Mouse (Mus musculus) cerebellum, adult 2 months (tissue): ENCODE results near the gene Slk. TPM values are rescaled to one million over a fixed set of nuclear protein-coding genes. Genes with fewer than 3 reads are reported as not detected.

Experiments
- DNase-seq, 2 experiments: peaks; one replicate each; pipeline ENCODE4 v3.0.0; 2021
- H3K27ac ChIP-seq: fragments of 200-500 bp; 2 replicates; pipeline ENCODE4 v1.5.1; 2012; ENCODE audit warnings: low read length, control low read depth, inconsistent platforms; ENCODE audit not compliant: insufficient read depth
- H3K27me3 ChIP-seq: fragments of 200-500 bp; 2 replicates; pipeline ENCODE4 v1.6.1; 2012; ENCODE audit warnings: inconsistent platforms, mild to moderate bottlenecking, low read length, moderate library complexity; ENCODE audit not compliant: control insufficient read depth, insufficient read depth
- H3K4me1 ChIP-seq: fragments of 200-500 bp; 2 replicates; pipeline ENCODE4 v1.6.1; 2011; ENCODE audit warnings: low read length; ENCODE audit not compliant: control insufficient read depth, insufficient read depth
- H3K4me3 ChIP-seq: fragments of 200-500 bp; replicated peaks from 2 replicates; pipeline ENCODE3; 2011; ENCODE audit warnings: mild to moderate bottlenecking, low read depth, low read length, control low read depth; ENCODE audit not compliant: insufficient read depth
- CTCF ChIP-seq: fragments of 200-500 bp; IDR thresholded peaks from 2 replicates; pipeline ENCODE4 v1.5.1; 2011; ENCODE audit warnings: low read depth, mild to moderate bottlenecking, control low read depth, low read length, moderate library complexity, borderline replicate concordance; ENCODE audit not compliant: insufficient read depth
- POLR2A ChIP-seq: fragments of 200-500 bp; IDR thresholded peaks from 2 replicates; pipeline ENCODE4 v1.6.1; 2011; ENCODE audit warnings: low read length, control low read depth, borderline replicate concordance; ENCODE audit not compliant: insufficient read depth
- WGBS: fragments of 180-500 bp; shearing (Covaris S2); methylation state at CpG from one replicate; pipeline ENCODE4 v1.1.7; 2018; 5-methylcytosine and 5-hydroxymethylcytosine counted together
- polyA plus RNA-seq: library from polyadenylated mRNA; depleted of rRNA; stranded (reverse); fragments of >200 nt; gene quantifications from 2 replicates; pipeline ENCODE4 v1.2.3, GENCODE M21; 2012

Gene Slk
- polyA plus RNA-seq, 1 experiment = 33.8 TPM

DNA sequence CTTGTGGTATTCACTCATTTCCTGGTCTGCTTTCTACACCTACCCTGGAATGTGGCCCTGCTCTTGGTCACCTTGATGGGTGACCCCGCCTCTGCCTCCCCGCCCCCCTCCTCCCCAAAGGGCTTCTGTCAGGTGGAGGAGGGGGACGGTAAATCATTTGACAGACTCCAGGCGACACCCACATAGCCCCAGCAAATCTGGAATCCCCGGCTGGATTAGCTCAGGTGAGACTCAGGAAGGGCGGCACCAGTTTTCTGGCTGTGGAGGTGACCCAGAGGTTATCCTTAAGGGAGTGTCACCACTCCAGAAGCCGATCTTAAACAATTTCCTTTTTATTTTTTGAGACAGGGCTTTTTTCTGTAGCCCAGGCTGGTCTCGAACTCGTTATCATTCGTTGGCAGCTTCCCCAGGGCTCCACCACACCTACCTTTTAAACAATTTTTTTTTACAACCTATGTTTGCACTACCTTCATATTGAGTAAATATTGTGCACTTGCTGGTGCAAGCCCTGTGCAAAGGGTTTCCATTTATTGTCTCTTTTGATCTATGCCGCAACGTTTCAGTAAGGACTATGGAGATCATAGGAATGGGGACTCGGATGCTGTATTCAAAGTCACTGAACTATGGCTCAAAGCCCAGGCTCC, 775 bp upstream of the Slk start:
- peak in 1 of 2 experiments; percentile 28 for DNase-seq
- H3K4me1 ChIP-seq = no peaks in the 10 kb centered on the region; the same call in 1 of the 2 replicates
- H3K27me3 ChIP-seq = no peaks in the 10 kb centered on the region
- no peak for TF ChIP-seq POLR2A
- TF ChIP-seq CTCF = no peak
- WGBS = 28% methylated on average over 13 of the region's 13 CpGs
- peak overlapping the region; percentile 27; the same call in 1 of the 2 replicates for H3K27ac ChIP-seq
- peak overlapping the region; percentile 76 for H3K4me3 ChIP-seq

DNA sequence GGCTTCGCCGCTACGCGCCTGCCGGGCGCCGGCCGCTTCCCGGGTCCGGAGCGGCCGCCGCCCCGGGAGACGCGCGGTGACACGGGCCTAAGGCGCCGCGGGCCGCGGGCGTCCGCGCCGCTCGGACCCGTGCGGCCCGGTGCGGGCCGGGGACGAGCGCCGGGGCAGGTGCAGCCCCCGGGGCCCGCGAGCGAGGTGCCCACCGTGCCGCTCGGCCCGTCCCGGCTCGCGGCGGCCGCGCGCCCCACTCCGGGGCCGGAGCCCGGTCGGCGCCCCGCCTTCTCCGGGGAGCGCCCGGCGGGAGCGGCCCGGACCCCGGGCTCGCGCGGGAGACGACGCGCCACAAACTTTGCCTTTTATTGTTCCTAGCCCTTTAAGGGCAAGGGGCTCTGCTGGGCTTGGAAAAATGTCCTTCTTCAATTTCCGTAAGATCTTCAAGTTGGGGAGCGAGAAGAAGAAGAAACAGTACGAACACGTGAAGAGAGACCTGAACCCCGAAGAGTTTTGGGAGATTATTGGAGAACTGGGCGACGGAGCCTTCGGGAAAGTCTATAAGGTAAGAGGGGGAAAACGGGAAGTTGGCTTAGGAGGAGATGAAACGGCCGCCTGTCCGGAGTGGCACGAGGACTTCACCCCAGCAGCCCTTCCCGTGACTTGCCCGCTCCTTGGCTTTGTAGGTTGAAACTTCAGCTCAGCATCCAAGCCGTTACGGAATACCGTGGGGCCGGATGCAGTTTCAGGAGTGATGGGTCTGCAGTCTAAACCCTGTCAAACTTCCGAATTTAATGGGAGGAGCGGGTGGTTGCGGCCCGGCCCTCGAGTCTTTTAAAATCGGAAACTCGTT, 532 bp downstream of the Slk start:
- DNase-seq = peak; percentile 31 to 48
- H3K27me3 ChIP-seq = no peaks in the 10 kb centered on the region
- H3K27ac ChIP-seq = peak overlapping the region; percentile 67; the same call in 1 of the 2 replicates
- WGBS = under 1% methylated on average over 96 of the region's 96 CpGs
- no peak for TF ChIP-seq CTCF
- no peak for TF ChIP-seq POLR2A
- H3K4me1 ChIP-seq = no peaks in the 10 kb centered on the region; the same call in 1 of the 2 replicates
- H3K4me3 ChIP-seq = peak overlapping the region; percentile 90

DNA sequence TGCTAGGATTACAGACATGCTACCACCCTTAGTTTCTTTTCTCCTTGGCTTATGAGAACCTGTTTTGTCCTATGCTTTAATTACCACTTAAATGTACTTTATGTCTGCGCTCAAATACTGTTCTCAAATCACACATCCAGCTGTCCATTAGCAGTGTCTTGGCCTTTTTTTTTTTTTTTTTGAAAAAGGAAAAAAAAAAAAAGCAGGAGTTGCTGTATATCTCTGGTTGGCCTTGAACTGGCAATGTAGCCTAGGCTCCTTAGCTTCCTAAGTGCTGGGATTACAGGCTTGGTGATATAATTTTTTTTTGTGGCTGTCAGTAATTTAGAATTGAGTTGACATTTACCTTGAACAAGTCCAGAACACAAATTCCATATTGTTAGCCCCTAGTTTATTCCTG, 6.3 kb downstream of the Slk start:
- no peak overlapping the region for H3K27ac ChIP-seq
- no peak for DNase-seq
- H3K4me1 ChIP-seq = no peaks in the 10 kb centered on the region; the same call in 1 of the 2 replicates
- WGBS = 98% methylated on average over 1 of the region's 1 CpGs
- H3K27me3 ChIP-seq = no peaks in the 10 kb centered on the region
- TF ChIP-seq CTCF (no peak), POLR2A (no peak)
- H3K4me3 ChIP-seq = no peak overlapping the region

DNA sequence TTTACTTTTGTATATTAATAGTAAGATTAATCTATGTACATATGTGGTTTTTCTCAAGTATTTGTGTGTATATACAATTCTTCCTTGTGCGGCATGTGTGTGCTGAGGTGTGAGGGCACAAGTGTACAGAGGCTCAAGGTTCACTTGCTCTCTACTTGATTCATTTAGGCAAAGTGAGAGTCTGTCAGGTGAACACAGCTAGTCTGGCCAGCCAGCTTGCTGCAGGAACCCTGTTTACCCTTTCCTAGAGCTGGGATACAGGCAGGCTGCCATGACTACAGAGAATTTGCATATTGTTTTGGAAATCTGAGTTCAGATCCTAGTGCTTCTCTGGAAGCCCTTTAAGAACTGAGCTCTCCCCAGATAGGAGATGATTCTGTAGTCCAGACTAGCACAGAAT, 7.5 kb downstream of the Slk start:
- no peak overlapping the region for H3K27ac ChIP-seq
- TF ChIP-seq POLR2A = no peak
- no peak for TF ChIP-seq CTCF
- no peak for DNase-seq
- no peaks in the 10 kb centered on the region; the same call in 1 of the 2 replicates for H3K4me1 ChIP-seq
- no peak overlapping the region for H3K4me3 ChIP-seq
- no peaks in the 10 kb centered on the region for H3K27me3 ChIP-seq
- 97% methylated on average over 1 of the region's 1 CpGs for WGBS

DNA sequence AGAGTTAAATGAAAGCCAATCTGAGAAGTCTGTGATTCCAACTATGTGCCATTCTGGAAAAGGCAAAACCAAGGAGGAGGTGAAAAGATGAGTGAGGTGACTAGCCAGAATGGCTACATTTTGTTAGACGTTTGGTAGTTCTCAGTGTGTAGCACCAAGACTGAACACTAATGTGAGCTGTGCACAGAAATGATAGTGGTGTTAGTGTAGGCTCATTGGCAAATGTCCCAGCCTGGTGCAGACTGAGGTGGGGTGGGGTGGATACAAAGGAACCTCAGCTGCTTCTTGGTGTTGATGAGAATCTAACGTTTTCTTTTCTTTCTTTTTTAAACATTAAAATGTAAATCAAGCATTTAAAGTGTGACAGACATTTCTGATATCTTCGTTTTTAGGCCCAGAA, 29.0 kb downstream of the Slk start:
- TF ChIP-seq POLR2A = no peak
- no peak for TF ChIP-seq CTCF
- H3K27ac ChIP-seq = no peak overlapping the region
- H3K4me3 ChIP-seq = no peak overlapping the region
- DNase-seq = no peak
- no peaks in the 10 kb centered on the region for H3K27me3 ChIP-seq
- 45% methylated on average over 3 of the region's 3 CpGs for WGBS
- H3K4me1 ChIP-seq = no peaks in the 10 kb centered on the region

DNA sequence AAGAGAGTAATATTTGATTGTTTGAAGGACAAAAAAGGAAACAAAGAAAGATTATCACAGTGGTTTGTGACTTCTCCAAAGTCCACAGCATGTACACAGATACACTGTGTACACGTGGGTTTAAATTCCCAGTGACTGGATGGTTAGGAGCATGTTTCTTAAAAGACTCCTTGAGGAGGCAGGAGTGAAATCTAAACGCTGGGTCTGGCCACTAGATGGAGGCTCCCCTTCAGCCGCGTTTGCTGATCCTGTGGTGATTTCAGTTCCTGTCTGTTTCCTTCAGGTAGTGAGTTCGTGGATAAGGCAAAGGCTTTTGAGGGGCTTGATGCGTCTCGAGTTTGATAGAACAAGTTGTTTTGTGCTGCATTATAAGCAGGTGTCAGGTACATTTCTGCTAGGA, 34.0 kb downstream of the Slk start:
- no peaks in the 10 kb centered on the region for H3K27me3 ChIP-seq
- WGBS = 57% methylated on average over 7 of the region's 7 CpGs
- H3K4me1 ChIP-seq = no peaks in the 10 kb centered on the region
- no peak overlapping the region for H3K27ac ChIP-seq
- no peak for TF ChIP-seq CTCF
- no peak for TF ChIP-seq POLR2A
- no peak overlapping the region for H3K4me3 ChIP-seq
- DNase-seq = no peak

DNA sequence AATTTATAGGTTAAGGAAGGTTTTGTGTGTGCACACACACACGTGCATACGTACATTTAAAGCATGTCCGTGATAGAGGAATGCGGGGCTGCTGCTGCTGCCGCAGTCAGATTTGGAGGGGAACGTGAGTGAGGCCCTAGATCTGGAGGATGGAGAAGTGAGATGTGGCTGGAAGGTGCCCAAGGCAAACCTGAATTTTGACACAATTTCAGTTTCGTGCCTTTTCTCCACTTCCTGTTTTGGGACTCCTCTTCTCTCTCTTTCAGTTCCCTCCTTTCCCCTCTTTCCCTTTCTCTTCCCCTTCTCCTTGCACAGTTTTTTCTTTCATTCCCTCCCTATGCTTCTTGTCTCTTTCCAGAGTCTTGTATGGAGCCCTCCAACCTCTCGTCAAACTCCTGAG, 42.0 kb downstream of the Slk start:
- no peaks in the 10 kb centered on the region for H3K4me1 ChIP-seq
- no peak overlapping the region for H3K4me3 ChIP-seq
- no peaks in the 10 kb centered on the region for H3K27me3 ChIP-seq
- TF ChIP-seq CTCF (no peak), POLR2A (no peak)
- no peak overlapping the region for H3K27ac ChIP-seq
- WGBS = 86% methylated on average over 8 of the region's 8 CpGs
- no peak for DNase-seq
